8 mouse cellular contexts compared by ENCODE assay signal in genomic region chr6:100875862-100876623, GRCm38 (mm10). TPM values are rescaled to one million over a fixed set of nuclear protein-coding genes. Genes with fewer than 3 reads are reported as not detected.
DNase-seq lines count a peak whose midpoint lies in the region; ATAC-seq and TF ChIP-seq lines count a peak whose summit lies in the region.

No protein-coding gene starts in this region.

- H3K4me3 ChIP-seq in intestine, embryonic 14.5 days (ENCODE audit: low read depth, low read length): no peak overlapping the region
- H3K4me3 ChIP-seq in intestine, embryonic 15.5 days (replicated peaks): no peak overlapping the region
- H3K4me3 ChIP-seq in MEL (ENCODE audit: control insufficient read depth in 1 of 2, insufficient read depth in 1 of 2, low read depth in 2 of 2, low read length in 2 of 2): no peak overlapping the region

- peak; percentile 79 for DNase-seq in intestine, embryonic 14.5 days (ENCODE audit: low spot score)
- DNase-seq in MEL (ENCODE audit: low read depth, low spot score): peak; percentile 78
- DNase-seq in cerebellum, adult 11-12 months: peak; percentile 29
- DNase-seq in forelimb bud, embryonic 11.5 days (ENCODE audit: low read depth, low spot score): peak; percentile 73
- peak; percentile 58 to 83 for DNase-seq in kidney, postnatal 36 days
- peak; percentile 64 for DNase-seq in lung, postnatal 25 days (ENCODE audit: low spot score)
- peak; percentile 48 for DNase-seq in skeletal muscle tissue, adult 2 months (ENCODE audit: low read depth, low spot score)

- no peak for TF ChIP-seq POLR2A in MEL (IDR thresholded peaks at IDR 0.05; ENCODE audit: control insufficient read depth in 1 of 2, insufficient read depth in 1 of 2, low read depth in 1 of 2, low read length in 2 of 2, poor library complexity in 1 of 2)

- TF ChIP-seq EP300 in MEL (IDR thresholded peaks at IDR 0.05; ENCODE audit: low read depth in 1 of 2, low read length in 2 of 2): no peak

- H3K9me3 ChIP-seq in intestine, embryonic 14.5 days (ENCODE audit: control insufficient read depth, low read length): no peaks in the 10 kb centered on the region
- H3K9me3 ChIP-seq in intestine, embryonic 15.5 days: no peaks in the 10 kb centered on the region
- no peaks in the 10 kb centered on the region for H3K9me3 ChIP-seq in MEL (replicated peaks; ENCODE audit: insufficient read depth, low read length)

- no peak overlapping the region for H3K27ac ChIP-seq in intestine, embryonic 14.5 days (ENCODE audit: low read depth)
- H3K27ac ChIP-seq in intestine, embryonic 15.5 days: no peak overlapping the region
- H3K27ac ChIP-seq in MEL (ENCODE audit: control insufficient read depth, low read depth, low read length): no peak overlapping the region

- no peaks in the 10 kb centered on the region for H3K36me3 ChIP-seq in intestine, embryonic 14.5 days (ENCODE audit: control insufficient read depth, insufficient read depth, low read length)
- no peaks in the 10 kb centered on the region for H3K36me3 ChIP-seq in intestine, embryonic 15.5 days
- no peaks in the 10 kb centered on the region for H3K36me3 ChIP-seq in MEL (ENCODE audit: control insufficient read depth in 1 of 2, insufficient read depth in 2 of 2, low read length in 2 of 2)

- no peak overlapping the region for H3K9ac ChIP-seq in intestine, embryonic 14.5 days (ENCODE audit: low read length)
- H3K9ac ChIP-seq in intestine, embryonic 15.5 days: no peak overlapping the region
- H3K9ac ChIP-seq in MEL (ENCODE audit: control insufficient read depth, low read depth, low read length, poor library complexity, severe bottlenecking): no peak overlapping the region

- no peak for ATAC-seq in intestine, embryonic 14.5 days (replicated peaks; ENCODE audit: low FRiP score, low TSS enrichment, low read depth)
- ATAC-seq in intestine, embryonic 15.5 days: no peak

- 0 out of 2 replicates have a peak, but pooled peaks cover 3% of the 10 kb centered on the region for H3K27me3 ChIP-seq in intestine, embryonic 14.5 days (replicated peaks; ENCODE audit: control insufficient read depth, insufficient read depth, low read length)
- no peaks in the 10 kb centered on the region for H3K27me3 ChIP-seq in intestine, embryonic 15.5 days (replicated peaks)
- no peaks in the 10 kb centered on the region for H3K27me3 ChIP-seq in MEL (ENCODE audit: control insufficient read depth in 1 of 2, insufficient read depth in 2 of 2, low read length in 2 of 2)

- peak; percentile 45 to 79 (median 78) for TF ChIP-seq CTCF in MEL (IDR thresholded peaks at IDR 0.05 in 2 of 3, conservative IDR thresholded peaks at IDR 0.05 in 1 of 3; ENCODE audit: control insufficient read depth in 1 of 3, insufficient read depth in 1 of 3, low read depth in 2 of 3, low read length in 3 of 3, poor library complexity in 1 of 3, severe bottlenecking in 1 of 3)

- TF ChIP-seq RAD21 in MEL (IDR thresholded peaks at IDR 0.05; ENCODE audit: low read depth, low read length): peak; percentile 86

- H3K4me2 ChIP-seq in intestine, embryonic 14.5 days (ENCODE audit: low read length): no peak overlapping the region
- H3K4me2 ChIP-seq in intestine, embryonic 15.5 days (replicated peaks): no peak overlapping the region

- 69% methylated on average over 20 of the region's 20 CpGs for whole genome bisulfite sequencing in intestine, embryonic 14.5 days
- 72% methylated on average over 20 of the region's 20 CpGs for WGBS in intestine, embryonic 15.5 days

- H3K4me1 ChIP-seq in intestine, embryonic 14.5 days (replicated peaks; ENCODE audit: control insufficient read depth, insufficient read depth, low read length): no peaks in the 10 kb centered on the region
- peaks cover 5% of the 10 kb centered on the region; the same call in 1 of the 2 replicates for H3K4me1 ChIP-seq in intestine, embryonic 15.5 days (replicated peaks)
- H3K4me1 ChIP-seq in MEL (ENCODE audit: control insufficient read depth in 1 of 2, insufficient read depth in 2 of 2, low read length in 2 of 2): no peaks in the 10 kb centered on the region; a peak in 1 of 4 replicates

- no peaks in the 10 kb centered on the region for H3K79me2 ChIP-seq in MEL (ENCODE audit: control insufficient read depth, insufficient read depth, low read length, poor library complexity)

TF ChIP-seq in MEL, 35 proteins besides CTCF, POLR2A, EP300 and RAD21:
- TF ChIP-seq ZKSCAN1 (IDR thresholded peaks at IDR 0.05; ENCODE audit: low read depth, low read length): no peak
- TF ChIP-seq MYC (IDR thresholded peaks at IDR 0.05; ENCODE audit: low read depth, low read length): no peak
- no peak for TF ChIP-seq KAT2A (conservative IDR thresholded peaks at IDR 0.05; ENCODE audit: low read depth, low read length)
- no peak for TF ChIP-seq MXI1 (IDR thresholded peaks at IDR 0.05; ENCODE audit: low read depth, low read length)
- TF ChIP-seq UBTF (IDR thresholded peaks at IDR 0.05; ENCODE audit: borderline replicate concordance, insufficient read depth, low read depth, low read length): no peak
- no peak for TF ChIP-seq NRF1 (IDR thresholded peaks at IDR 0.05; ENCODE audit: insufficient read depth, low read depth, low read length, poor library complexity, severe bottlenecking)
- TF ChIP-seq NELFE (IDR thresholded peaks at IDR 0.05; ENCODE audit: low read depth, low read length): no peak
- no peak for TF ChIP-seq GABPA (IDR thresholded peaks at IDR 0.05; ENCODE audit: low read depth, low read length)
- peak; percentile 81 for TF ChIP-seq SMC3 (IDR thresholded peaks at IDR 0.05; ENCODE audit: low read depth, low read length)
- no peak for TF ChIP-seq TAL1 (IDR thresholded peaks at IDR 0.05; ENCODE audit: low read length)
- 0 out of 2 replicates have a peak, but pooled peaks have one; percentile 26 for TF ChIP-seq SIN3A (IDR thresholded peaks at IDR 0.05; ENCODE audit: low read length)
- TF ChIP-seq MAX (IDR thresholded peaks at IDR 0.05; ENCODE audit: low read length): no peak
- no peak for TF ChIP-seq ZMIZ1 (IDR thresholded peaks at IDR 0.05; ENCODE audit: low read depth, low read length)
- TF ChIP-seq POLR2AphosphoS2 (IDR thresholded peaks at IDR 0.05; ENCODE audit: low read length): no peak
- TF ChIP-seq MEF2A (IDR thresholded peaks at IDR 0.05; ENCODE audit: extremely low read depth, insufficient replicate concordance, low read depth, low read length, poor library complexity, severe bottlenecking): no peak
- TF ChIP-seq ELF1 (IDR thresholded peaks at IDR 0.05; ENCODE audit: low read depth, low read length): no peak
- TF ChIP-seq USF1 (IDR thresholded peaks at IDR 0.05; ENCODE audit: low read depth, low read length): no peak
- TF ChIP-seq BHLHE40 (IDR thresholded peaks at IDR 0.05; ENCODE audit: borderline replicate concordance, low read depth, low read length): no peak
- TF ChIP-seq CHD2 (IDR thresholded peaks at IDR 0.05; ENCODE audit: low read length): no peak
- peak; percentile 30; the same call in 1 of the 2 replicates for TF ChIP-seq ZNF384 (IDR thresholded peaks at IDR 0.05; ENCODE audit: low read depth, low read length)
- TF ChIP-seq ETS1 (IDR thresholded peaks at IDR 0.05; ENCODE audit: low read depth, low read length): no peak
- peak; percentile 87 for TF ChIP-seq ZC3H11A (IDR thresholded peaks at IDR 0.05; ENCODE audit: low read depth, low read length)
- no peak for TF ChIP-seq USF2 (IDR thresholded peaks at IDR 0.05; ENCODE audit: borderline replicate concordance in 1 of 2, insufficient read depth in 1 of 2, low read depth in 1 of 2, low read length in 2 of 2)
TF ChIP-seq in MEL: peak in this region for 4.

RNA-seq across cellular contexts. Expression of gene Ppp4r2, which starts 42.6 kb away (rescaled TPM):
- polyA plus RNA-seq in intestine, embryonic 14.5 days (2014; fragmentation: Nextera tagmentation; extraction: Ambion mirVana): 27.7 and 29.5 TPM in 2 replicates
- polyA plus RNA-seq in intestine, embryonic 15.5 days (2015; fragmentation: Nextera tagmentation; extraction: Ambion mirVana): 14.6 and 17.2 TPM in 2 replicates
- total RNA-seq in MEL (2012; rRNA removed): 55.6 and 57.1 TPM in 2 replicates
- 10 to 100 TPM in 1 of 2 experiments, not detected in 1; 61.4 TPM for polyA plus RNA-seq in MEL (2012; ENCODE audit: insufficient read depth in 1 of 2, insufficient read length in 2 of 2, low read depth in 1 of 2, low replicate concordance in 2 of 2, missing spikeins in 1 of 2)

Comparison
In these comparisons a context has a peak if more than half of its experiments do, and no peak if none do; other contexts are left out.
1. DNase-seq: peak in every context shown above with its lines; median percentile 79 in intestine, embryonic 14.5 days; 78 in MEL; 73 in forelimb bud, embryonic 11.5 days; 70 in kidney, postnatal 36 days; 64 in lung, postnatal 25 days; 48 in skeletal muscle tissue, adult 2 months; 29 in cerebellum, adult 11-12 months.